Mouse (Mus musculus) heart, postnatal 10 days (tissue): Measurements from ENCODE around the gene 4930404N11Rik. TPM values are rescaled to one million over a fixed set of nuclear protein-coding genes. Genes with fewer than 3 reads are reported as not detected.

Experiments used
- DNase-seq, 2 experiments: peaks; one replicate each; pipeline ENCODE4 v3.0.0; 2021
- intact Hi-C: fragments of 180-260 bp; cut with DNase I; formaldehyde crosslinking; loops from one replicate; pipeline ENCODE4 v1.15.1; 2025
- total RNA-seq, 2 experiments: library from RNA; stranded (reverse); gene quantifications; 2 replicates each; pipeline ENCODE4 v1.2.3; 2021

Gene 4930404N11Rik
- total RNA-seq, 2 experiments from 2014 or later: 0.42 to 1.1 TPM

DNA sequence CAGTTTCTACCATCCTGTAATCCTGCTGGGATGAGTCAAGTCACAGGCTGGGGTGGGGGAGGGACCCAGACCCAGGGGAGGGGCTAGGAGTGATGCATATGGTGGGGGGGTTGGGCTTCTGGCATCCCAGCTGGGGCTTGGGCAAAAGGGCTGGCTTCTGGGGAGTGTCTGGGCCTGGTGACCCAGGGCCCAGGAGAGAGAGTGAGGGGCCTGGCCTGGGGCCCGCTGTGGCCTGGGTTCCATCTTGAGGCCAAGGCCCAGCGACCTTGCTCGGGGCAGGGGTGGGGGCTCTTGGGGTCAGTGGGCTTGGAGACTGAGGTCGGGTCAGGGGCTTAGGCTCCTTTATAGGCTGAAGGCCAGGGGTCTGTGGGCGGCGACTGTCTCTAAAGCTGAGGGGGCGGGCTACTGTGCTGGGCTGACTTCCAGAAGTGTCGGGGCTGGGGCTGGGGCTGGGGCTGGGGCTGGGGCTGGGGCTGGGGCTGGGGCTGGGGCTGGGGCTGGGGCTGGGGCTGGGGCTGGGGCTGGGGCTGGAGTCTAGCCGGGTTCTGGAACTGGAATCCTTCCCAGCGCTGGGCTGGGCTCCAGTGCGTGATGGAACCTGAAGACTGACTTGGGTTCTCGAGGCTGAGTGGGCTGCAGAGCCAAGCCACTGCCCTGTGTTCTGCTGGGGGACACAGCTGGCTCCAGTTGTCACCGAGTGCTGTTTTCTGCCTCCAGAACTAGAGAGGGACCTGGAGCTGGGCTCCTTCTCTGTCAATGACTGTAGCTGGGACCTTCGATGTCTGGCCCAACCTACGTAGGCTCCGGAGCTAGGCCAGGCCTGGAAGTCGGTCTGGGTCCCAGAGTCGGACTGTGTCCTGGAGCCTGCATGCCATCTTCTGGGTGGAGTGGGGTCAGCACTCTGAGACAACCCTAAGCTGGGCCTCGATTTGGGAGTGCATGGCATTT is 29.9 kb downstream of the 4930404N11Rik start:
- intact Hi-C loops: no loop called here
- peak; percentile 66 to 71 for DNase-seq

DNA sequence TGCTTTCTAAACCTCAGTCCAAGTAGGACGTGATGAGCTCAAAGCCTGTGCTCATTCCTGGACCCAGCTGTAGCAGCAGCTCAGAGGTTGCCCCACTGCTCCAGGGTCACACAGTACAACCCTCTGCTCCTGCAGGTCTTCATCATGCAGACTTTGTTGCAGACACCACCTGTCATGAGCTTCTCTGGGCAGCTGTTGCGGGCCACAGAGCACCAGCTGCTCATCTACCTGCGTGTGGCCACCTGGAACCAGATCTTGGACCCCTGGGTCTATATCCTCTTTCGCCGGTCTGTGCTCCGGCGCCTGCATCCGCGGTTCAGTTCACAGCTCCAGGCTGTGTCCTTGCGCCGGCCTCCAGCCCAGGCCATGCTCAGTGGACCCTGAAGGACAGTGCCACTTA is 31.3 kb downstream of the 4930404N11Rik start:
- DNase-seq: no peak
- intact Hi-C loops: no loop called here

DNA sequence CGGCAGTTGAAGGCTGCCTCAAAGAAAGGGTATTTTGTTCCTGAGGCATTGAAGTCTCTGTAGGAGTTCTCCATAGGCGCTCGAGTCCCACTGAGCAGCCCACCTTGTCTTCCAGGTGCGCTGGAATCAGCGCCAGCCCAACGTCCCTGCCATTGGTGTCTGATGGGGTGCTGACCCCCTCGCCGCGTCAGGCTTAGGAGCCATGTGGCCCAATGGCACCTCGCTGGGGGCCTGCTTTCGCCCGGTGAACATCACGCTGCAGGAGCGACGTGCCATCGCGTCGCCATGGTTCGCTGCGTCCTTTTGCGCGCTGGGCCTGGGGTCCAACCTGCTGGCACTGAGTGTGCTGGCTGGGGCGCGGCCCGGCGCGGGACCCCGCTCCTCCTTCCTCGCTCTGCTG is 33.3 kb downstream of the 4930404N11Rik start:
- intact Hi-C loops: no loop called here
- no peak for DNase-seq

DNA sequence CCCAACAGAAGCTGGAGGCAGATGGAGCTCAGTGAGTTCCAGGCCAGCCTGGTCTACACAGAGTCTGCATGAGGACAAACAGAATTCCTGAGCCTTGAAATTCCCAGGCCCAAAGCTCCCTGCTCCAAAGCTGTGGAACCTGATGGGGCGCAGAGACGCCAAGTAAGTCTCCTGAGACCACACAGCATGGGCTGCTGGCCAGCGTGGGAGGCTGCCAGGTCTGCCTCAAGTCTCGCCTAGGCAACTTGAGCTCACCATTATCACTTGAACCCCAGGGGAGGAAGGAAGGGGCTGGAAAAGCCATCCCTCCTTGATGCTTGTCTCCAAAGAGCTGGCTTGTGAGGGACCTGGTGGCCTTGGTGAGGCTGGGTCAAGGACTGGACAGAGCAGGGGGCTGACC is 35.6 kb downstream of the 4930404N11Rik start:
- peak; percentile 76 to 78 for DNase-seq
- intact Hi-C loops: no loop called here

DNA sequence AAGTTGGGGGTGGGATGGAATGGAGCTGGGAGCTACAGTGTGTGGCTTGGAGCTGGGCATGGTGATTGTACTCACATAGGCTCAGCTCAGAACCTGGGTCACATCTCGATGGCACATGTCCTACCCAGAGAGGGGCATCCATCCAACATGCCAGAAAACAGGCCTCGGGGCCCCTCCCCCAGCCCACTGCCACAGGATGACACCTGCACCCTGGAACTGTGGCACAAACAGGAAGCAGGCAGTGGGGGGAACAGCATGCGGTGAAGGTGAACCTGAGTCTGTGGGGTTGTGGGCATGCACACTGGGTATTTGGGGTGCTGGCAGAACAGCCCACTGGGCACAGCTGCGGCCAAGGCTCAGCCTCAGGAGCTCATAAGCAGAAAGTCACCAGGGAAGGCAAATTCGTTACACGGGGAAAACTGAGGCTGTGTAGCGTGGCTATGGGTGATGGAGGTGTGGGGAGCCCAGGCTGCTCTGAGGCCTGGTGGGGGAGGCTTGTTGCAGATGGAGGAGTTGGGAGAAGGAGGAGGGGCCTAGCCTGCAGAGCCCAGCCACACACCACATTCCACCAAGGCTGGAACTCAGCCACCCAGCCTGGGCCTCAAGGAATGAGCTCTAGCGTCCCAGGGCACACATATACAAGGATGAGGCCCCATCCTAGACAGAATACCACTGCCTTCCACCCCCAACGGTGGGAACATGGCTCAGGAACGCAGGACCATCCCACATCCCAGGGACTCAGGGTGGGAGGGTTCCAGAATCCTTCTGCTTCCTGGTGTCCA is 36.2 kb downstream of the 4930404N11Rik start:
- DNase-seq: peak; percentile 68 to 78
- intact Hi-C loops: no loop called here

DNA sequence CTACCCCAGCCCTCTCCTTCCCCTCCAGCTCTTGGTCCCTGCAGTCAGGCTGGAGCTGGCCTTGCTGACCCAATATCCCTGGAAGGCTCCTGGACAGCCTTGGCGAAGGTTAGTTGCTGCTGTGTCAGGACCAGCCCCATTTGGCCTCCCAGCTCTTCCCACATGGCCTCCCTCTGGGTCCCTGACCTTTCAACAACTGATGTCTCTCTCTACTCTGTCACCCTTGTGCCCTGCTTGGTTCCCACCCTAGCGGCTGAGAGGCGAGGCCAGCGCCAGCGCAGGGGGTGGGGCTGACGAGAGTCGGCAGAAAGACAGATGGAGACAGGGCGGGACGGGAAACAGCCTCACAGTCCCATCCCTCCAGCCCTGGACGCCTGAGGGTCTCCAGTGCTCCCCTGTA is 37.2 kb downstream of the 4930404N11Rik start, which contains the start of gene Tbxa2r:
Tbxa2r (plus strand) TSS at position 346 of the 400 bp plus-strand sequence.
- intact Hi-C loops: no loop called here
- peak; percentile 83 to 85 for DNase-seq

DNA sequence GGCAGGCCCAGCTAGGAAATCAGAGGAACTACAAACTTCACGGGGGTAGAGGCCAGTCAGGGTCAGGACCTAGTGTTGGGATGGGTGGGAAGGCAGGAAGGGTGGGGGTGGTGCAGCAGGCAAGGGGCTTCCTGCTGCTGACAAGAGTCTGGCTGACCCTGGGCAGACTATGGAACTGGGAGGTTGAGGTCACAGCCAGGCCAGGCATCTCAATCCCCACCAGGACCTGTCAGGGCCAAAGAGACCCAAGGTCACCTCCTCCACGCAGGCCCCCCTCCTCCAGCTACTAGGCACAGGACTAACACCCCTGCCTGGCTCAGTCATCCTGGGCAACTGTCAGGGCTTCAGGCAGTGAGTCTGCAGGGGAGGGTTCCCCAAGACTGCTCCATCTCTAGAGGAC is 37.7 kb downstream of the 4930404N11Rik start:
- no peak for DNase-seq
- intact Hi-C loops: loop anchor here (2.0 kb wide), 1 partner anchor 13 kb away; no protein-coding TSS in a partner anchor

DNA sequence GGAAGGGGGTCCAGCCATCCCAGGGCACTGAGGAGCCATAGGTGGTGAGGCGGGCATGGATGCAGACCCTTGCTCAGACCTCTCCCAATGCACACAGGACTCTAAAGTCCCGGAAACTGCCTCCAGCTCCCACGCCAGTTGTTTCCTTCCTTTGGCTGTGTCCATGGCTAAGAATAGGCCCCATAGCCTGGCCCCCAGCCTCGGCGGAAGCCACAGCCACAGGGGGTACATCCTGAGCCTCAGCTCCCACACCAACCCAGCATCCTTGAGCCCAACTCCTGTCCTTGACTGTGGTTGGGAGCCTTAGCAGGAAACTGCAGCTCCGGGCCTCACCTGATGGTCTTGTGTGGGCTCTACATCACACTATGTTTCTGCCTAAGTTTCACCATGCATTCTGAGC is 38.8 kb downstream of the 4930404N11Rik start:
- DNase-seq: peak; percentile 59 to 65
- intact Hi-C loops: loop anchor here (2.0 kb wide), 1 partner anchor 14 kb away; no protein-coding TSS in a partner anchor

DNA sequence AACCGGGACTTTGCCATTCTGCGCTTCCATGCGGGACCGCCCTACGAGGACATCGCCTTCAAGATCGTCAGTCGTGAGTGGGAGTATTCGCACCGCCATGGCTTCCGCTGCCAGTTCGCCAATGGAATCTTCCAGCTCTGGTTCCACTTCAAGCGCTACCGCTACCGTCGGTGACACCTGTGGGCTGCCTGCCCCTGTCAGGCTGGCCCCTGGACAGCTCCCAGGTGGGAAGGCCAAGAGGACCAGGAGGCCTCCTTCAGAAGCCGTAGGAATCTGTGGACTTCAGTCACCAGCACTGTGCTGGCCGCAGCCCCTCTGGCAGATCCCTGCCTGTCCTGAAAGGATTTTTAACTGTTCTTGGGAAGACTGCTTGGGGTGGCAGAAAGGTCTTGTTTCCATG is 39.8 kb downstream of the 4930404N11Rik start:
- intact Hi-C loops: loop anchor here (2.0 kb wide), 1 partner anchor 15 kb away; no protein-coding TSS in a partner anchor
- no peak for DNase-seq

DNA sequence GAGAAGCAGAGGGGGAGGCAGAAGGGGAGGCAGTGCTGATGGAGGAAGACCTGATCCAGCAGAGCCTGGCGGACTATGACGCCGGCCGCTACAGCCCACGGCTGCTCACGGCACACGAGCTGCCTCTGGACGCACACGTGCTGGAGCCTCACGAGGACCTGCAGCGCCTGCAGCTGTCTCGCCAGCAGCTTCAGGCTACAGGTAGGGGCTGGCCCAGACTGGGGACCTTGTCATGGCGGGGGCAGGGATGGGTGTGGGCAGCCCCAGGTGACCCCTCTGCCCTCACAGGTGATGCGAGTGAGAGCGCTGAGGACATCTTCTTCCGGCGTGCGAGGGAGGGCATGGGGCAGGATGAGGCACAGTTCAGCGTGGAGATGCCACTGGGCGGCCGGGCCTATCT is 40.4 kb downstream of the 4930404N11Rik start:
- DNase-seq: no peak

DNA sequence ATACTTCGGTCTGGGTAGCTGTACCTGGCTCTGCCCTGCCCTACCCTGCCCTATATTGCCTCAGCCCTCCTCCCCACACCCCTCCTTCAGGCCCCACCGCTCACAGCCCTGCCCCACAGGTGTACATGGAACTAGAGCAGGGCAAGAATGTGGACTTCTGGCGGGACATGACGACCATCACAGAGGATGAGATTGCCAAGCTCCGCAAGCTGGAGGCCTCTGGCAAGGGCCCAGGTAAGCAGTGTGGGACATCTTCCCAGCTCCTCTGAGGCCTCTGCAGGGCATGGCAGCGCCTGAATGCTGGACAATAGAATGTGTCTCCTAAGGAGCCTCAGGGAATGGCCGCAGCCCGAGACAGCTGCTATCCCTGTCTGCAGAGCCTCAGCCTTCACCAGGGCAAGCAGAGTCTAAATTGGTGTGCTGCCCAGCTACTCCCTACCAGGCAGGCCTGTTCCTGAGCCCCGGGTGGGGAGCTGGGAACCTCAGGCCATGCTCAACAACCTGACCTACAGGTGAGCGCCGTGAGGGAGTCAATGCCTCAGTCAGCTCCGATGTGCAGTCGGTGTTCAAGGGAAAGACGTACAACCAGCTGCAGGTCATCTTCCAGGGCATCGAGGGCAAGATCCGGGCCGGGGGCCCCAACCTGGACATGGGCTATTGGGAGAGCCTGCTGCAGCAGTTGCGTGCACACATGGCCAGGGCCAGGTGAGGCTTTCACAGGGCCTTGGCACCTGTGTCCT is 41.7 kb downstream of the 4930404N11Rik start:
- no peak for DNase-seq
- intact Hi-C loops: no loop called here

More for the DNA sequence above, 40.4 kb downstream of the 4930404N11Rik start:
- intact Hi-C loops: no loop called here

DNA sequence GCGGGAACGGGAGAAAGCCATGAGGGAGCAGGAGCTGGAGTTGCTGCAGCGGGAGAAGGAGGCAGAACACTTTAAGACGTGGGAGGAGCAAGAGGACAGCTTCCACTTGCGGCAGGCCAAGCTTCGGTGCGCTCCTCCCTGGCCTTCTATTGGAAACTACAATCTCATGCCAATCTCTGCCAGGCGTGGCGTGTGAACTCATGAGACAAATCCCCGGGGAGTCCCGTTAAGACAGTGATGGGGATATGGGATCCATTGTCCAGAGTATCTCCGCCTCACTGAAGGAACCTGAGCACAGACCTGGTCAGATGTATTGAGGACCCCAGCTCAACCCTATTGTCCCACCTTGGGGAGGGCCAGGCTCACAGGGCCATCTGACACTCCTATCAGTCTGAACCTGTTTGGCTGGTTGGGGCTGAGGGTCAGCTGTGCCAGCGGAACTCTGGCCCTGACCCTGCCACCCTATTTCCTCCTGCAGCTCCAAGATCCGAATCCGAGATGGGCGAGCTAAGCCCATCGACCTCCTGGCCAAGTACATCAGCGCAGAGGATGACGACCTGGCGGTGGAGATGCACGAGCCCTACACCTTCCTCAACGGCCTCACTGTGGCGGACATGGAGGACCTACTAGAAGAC is 42.4 kb downstream of the 4930404N11Rik start:
- intact Hi-C loops: no loop called here
- no peak for DNase-seq

DNA sequence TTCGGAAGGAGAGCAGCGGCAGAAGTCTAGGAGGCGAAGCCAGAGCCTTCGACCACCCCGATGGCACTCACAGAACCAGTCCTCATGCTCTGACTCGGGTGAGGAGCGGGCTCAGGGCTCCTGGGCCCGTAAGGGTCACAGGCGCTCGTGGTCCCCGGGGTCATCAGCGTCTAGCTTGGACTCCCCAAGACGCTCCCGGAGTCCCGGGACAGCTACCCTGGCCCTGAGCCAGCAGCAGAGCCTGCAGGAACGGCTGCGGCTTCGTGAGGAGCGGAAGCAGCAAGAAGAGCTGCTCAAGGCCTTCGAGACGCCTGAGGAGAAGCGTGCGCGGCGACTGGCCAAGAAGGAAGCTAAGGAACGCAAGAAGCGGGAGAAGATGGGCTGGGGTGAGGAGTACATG is 43.2 kb downstream of the 4930404N11Rik start:
- DNase-seq: no peak
- intact Hi-C loops: no loop called here

DNA sequence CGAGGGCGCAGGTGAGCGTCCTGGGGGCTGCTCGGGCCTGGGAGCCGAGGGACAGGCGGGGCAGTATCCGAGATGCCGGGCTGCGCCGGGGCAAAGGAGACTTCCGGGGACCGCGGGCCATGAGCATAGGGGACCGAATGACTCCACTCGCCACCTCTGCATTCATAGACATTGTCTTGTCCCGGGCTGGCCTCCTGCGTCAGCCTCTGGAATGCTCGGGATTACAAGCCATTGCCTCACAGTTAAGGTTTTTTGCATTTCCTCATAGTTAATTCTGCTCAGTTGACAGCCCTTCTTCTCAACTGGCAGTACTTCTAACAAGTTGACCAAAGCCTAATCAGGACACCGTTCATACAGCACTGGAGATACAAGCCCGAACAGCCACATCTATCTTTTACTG is 44.2 kb downstream of the 4930404N11Rik start:
- no peak for DNase-seq
- intact Hi-C loops: no loop called here

DNA sequence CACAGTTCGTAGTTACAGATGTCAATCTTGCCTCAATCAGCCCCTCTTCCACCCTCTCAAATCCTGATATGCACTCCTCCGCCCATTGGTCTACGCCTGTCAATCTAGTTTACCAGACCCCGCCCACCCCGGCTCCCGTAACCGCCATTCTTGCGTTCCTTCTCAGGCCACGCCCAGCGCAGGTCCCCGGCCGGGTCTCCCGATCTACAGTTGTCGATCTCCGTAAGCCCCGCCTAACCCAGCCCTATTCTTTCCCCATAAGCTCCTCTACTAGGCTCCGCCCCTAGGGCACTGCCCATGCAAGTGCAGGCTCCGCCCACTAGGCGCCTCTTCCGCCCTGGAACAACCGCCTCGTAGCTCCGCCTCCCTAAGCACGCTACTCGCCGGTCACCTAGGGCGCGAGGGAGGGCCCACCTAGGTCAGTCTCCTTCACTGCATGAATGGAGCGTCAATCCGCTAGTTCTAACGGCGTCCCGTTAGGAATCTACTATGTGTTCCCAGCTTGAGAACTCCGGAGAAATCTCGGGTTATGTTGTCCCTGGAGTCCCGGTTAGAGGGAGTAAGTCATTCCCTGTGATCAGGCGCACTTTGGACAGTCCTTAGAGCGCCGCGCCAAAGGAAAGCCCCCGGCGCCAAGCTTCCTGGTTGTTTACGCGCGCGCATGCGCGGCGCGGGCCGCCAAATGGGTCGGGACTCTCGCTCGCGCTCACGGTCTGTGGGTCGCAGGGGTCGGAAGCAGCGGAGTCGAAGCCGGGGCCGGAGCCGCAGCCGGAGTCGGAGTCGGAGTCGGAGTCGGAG is 44.9 kb downstream of the 4930404N11Rik start, which contains the start of gene Cactin:
Cactin (plus strand) TSS at position 554 of the 798 bp plus-strand sequence.
- DNase-seq: peak; percentile 100
- intact Hi-C loops: loop anchor here (1.0 kb wide), 1 partner anchor 19 kb away; no protein-coding TSS in a partner anchor

DNA sequence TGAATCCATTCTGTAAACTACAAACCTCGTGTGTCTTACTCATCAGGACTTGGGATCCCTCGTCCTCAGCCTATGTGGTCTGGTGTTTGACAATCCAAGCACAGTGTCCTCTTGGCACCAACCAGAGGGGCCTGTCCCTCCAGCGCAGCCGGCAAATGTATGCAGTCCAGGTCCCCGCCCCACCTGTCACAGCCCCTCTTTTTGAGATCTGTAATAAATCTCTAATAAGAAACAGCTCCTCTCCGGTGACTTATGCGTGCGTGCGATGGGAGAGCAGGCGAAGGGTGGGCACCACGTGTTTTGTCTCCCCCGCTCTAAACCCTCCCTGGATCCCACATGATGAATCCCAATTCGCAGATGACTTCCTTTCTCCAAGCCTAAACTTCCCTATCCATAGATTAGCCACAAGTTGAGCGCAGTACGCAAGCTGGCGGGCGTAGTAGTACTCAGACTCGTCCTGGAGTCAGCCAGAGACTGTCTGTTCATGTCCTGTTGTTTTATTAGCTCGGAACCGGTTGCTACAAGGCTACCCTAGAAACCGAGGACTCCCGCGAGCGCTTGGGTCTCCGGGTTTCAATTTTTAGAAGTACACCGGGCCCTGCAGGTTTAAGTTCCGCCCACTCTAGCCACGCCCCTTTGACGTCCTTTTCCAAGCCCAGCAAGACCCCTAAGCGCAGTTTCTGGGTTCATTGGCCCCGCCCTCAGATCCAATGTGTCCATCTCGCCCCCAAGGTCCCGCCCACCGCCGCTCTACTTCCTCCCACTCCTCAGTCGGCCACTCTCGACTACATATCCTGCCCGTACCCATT is 45.7 kb downstream of the 4930404N11Rik start:
- DNase-seq: no peak
- intact Hi-C loops: loop anchor here (1.0 kb wide), 1 partner anchor 19 kb away; no protein-coding TSS in a partner anchor

DNA sequence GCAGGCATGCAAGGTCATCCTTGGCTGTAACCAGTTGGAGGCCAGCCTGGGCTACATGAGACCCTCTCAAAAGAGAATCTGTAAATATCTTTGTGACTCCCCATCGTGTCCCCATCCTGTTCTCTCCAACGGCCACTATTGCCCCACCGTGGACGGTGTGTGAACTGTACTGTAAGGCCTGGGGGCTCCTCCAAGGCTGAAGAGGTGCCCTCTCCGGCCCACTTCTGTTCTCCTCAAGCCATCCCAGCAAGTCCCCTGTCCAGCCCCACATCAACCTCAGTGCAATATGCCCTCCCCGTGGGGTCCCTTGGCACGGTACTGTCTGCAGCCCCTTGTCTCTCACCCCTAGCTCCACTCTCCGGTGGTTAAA is 46.3 kb downstream of the 4930404N11Rik start:
- intact Hi-C loops: no loop called here
- peak in 1 of 2 experiments; percentile 58 for DNase-seq
